Mouse (Mus musculus) bone marrow, adult 2 months (tissue): ENCODE measurements around the gene Prl7a1.

Experiments used
- CTCF ChIP-seq: fragments of 200-500 bp; IDR thresholded peaks from 2 replicates; pipeline ENCODE4 v1.5.1; 2011; ENCODE audit warnings: low read length, control low read depth; ENCODE audit not compliant: control insufficient read depth, insufficient read depth
- POLR2A ChIP-seq: fragments of 200-500 bp; IDR thresholded peaks from 2 replicates; pipeline ENCODE4 v1.6.1; 2011; ENCODE audit warnings: low read depth, mild to moderate bottlenecking, control low read depth, low read length, borderline replicate concordance; ENCODE audit not compliant: control insufficient read depth

DNA sequence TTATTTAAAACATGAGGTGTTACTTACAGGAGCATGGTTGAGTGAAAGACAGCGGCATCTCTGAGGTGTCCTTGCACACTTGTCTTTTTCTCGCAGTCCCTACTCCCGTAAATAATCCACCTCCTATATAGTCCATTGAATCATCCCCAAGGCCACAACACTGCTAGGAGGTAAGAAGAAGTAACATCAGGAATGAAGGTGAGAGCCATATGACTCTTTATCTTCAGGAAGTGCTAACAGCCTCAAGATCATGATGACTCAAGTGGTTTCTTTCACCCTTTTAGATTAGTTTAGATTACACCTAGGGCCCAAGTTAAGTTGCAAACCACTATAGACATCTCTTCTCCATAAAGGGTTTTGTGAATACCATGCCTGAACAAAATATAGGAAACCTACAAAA lies at the start of gene Prl7a1:
- TF ChIP-seq POLR2A (no peak), CTCF (no peak)
